Mouse (Mus musculus): ENCODE measurements around the gene Sspo. TPM values are rescaled to one million over a fixed set of nuclear protein-coding genes. Genes with fewer than 3 reads are reported as not detected.

Sspo gene
- polyA plus RNA-seq, 1 experiment, result 0.13 TPM

- Histone ChIP-seq H3ac (ENCODE audit: control insufficient read depth, insufficient read length, low read depth) (no peak overlapping the region), H3K79me2 (ENCODE audit: control insufficient read depth, insufficient read depth) (no peaks in the 10 kb centered on the region), H3K36me3 (ENCODE audit: control insufficient read depth, insufficient read depth) (no peaks in the 10 kb centered on the region), H3K27me3 (ENCODE audit: control insufficient read depth, insufficient read depth, insufficient read length) (peaks cover 6% of the 10 kb centered on the region), H3K79me3 (ENCODE audit: low read depth) (no peaks in the 10 kb centered on the region), H3K4me3 (ENCODE audit: insufficient read depth, poor library complexity, severe bottlenecking) (no peak overlapping the region)
- TF ChIP-seq MYOD1 (IDR thresholded peaks at IDR 0.05; ENCODE audit: control insufficient read depth, insufficient read length, low read depth) (no peak), MYOG (IDR thresholded peaks at IDR 0.05; ENCODE audit: control insufficient read depth, extremely low read depth, insufficient read length) (no peak), USF1 (IDR thresholded peaks at IDR 0.05; ENCODE audit: low read depth) (no peak)
Measured at GRCm38 (mm10) chr6:48448527-48448926, 498 bp downstream of the Sspo start.

- H3K79me2 ChIP-seq (ENCODE audit: control insufficient read depth, insufficient read depth), result no peaks in the 10 kb centered on the region
- no peaks in the 10 kb centered on the region for H3K36me3 ChIP-seq (ENCODE audit: control insufficient read depth, insufficient read depth)
- peaks cover 10% of the 10 kb centered on the region for H3K27me3 ChIP-seq (ENCODE audit: control insufficient read depth, insufficient read depth, insufficient read length)
- H3K79me3 ChIP-seq (ENCODE audit: low read depth), result no peaks in the 10 kb centered on the region
- no peak for TF ChIP-seq CTCF (IDR thresholded peaks at IDR 0.05; ENCODE audit: control insufficient read depth, insufficient read depth, insufficient read length)
- TF ChIP-seq CEBPB (IDR thresholded peaks at IDR 0.05; ENCODE audit: low read depth), result no peak
- TF ChIP-seq FOSL1 (IDR thresholded peaks at IDR 0.05; ENCODE audit: insufficient read depth, low read length, poor library complexity, severe bottlenecking), result no peak
- no peak for TF ChIP-seq USF1 (IDR thresholded peaks at IDR 0.05; ENCODE audit: low read depth)
- TF ChIP-seq MYOD1 (IDR thresholded peaks at IDR 0.05; ENCODE audit: control insufficient read depth, insufficient read length, low read depth), result no peak
- TF ChIP-seq MAX (IDR thresholded peaks at IDR 0.05), result no peak
- TF ChIP-seq MYOG (IDR thresholded peaks at IDR 0.05; ENCODE audit: control insufficient read depth, extremely low read depth, insufficient read length), result no peak
- no peak overlapping the region for H3K4me3 ChIP-seq (ENCODE audit: insufficient read depth, poor library complexity, severe bottlenecking)
- no peak overlapping the region for H3ac ChIP-seq (ENCODE audit: control insufficient read depth, insufficient read length, low read depth)
Measured at GRCm38 (mm10) chr6:48452151-48452550, 4.1 kb downstream of the Sspo start.

GRCm38 (mm10) chr6:48452771-48453170, 4.7 kb downstream of the Sspo start:
- Histone ChIP-seq H3K4me3 (ENCODE audit: insufficient read depth, poor library complexity, severe bottlenecking) (no peak overlapping the region), H3K79me2 (ENCODE audit: control insufficient read depth, insufficient read depth) (no peaks in the 10 kb centered on the region), H3K79me3 (ENCODE audit: low read depth) (no peaks in the 10 kb centered on the region), H3K36me3 (ENCODE audit: control insufficient read depth, insufficient read depth) (no peaks in the 10 kb centered on the region), H3ac (ENCODE audit: control insufficient read depth, insufficient read length, low read depth) (no peak overlapping the region), H3K27me3 (ENCODE audit: control insufficient read depth, insufficient read depth, insufficient read length) (peaks cover 15% of the 10 kb centered on the region)
- no peak for TF ChIP-seq USF1 (IDR thresholded peaks at IDR 0.05; ENCODE audit: low read depth)
- TF ChIP-seq FOSL1 (IDR thresholded peaks at IDR 0.05; ENCODE audit: insufficient read depth, low read length, poor library complexity, severe bottlenecking), result no peak
- TF ChIP-seq CTCF (IDR thresholded peaks at IDR 0.05; ENCODE audit: control insufficient read depth, insufficient read depth, insufficient read length), result no peak
- TF ChIP-seq MYOD1 (IDR thresholded peaks at IDR 0.05; ENCODE audit: control insufficient read depth, insufficient read length, low read depth), result no peak
- TF ChIP-seq MAX (IDR thresholded peaks at IDR 0.05), result no peak
- TF ChIP-seq CEBPB (IDR thresholded peaks at IDR 0.05; ENCODE audit: low read depth), result no peak
- no peak for TF ChIP-seq MYOG (IDR thresholded peaks at IDR 0.05; ENCODE audit: control insufficient read depth, extremely low read depth, insufficient read length)

GRCm38 (mm10) chr6:48464966-48465679, 17.1 kb downstream of the Sspo start:
- H3K79me3 ChIP-seq (ENCODE audit: low read depth), result no peaks in the 10 kb centered on the region
- no peaks in the 10 kb centered on the region for H3K79me2 ChIP-seq (ENCODE audit: control insufficient read depth, insufficient read depth)
- H3ac ChIP-seq (ENCODE audit: control insufficient read depth, insufficient read length, low read depth), result no peak overlapping the region
- H3K36me3 ChIP-seq (ENCODE audit: control insufficient read depth, insufficient read depth), result no peaks in the 10 kb centered on the region
- peaks cover 5% of the 10 kb centered on the region for H3K27me3 ChIP-seq (ENCODE audit: control insufficient read depth, insufficient read depth, insufficient read length)
- H3K4me3 ChIP-seq (ENCODE audit: insufficient read depth, poor library complexity, severe bottlenecking), result no peak overlapping the region
- TF ChIP-seq USF1 (IDR thresholded peaks at IDR 0.05; ENCODE audit: low read depth) (no peak), MAX (IDR thresholded peaks at IDR 0.05) (no peak), CEBPB (IDR thresholded peaks at IDR 0.05; ENCODE audit: low read depth) (no peak), CTCF (IDR thresholded peaks at IDR 0.05; ENCODE audit: control insufficient read depth, insufficient read depth, insufficient read length) (no peak), MYOG (IDR thresholded peaks at IDR 0.05; ENCODE audit: control insufficient read depth, extremely low read depth, insufficient read length) (no peak), FOSL1 (IDR thresholded peaks at IDR 0.05; ENCODE audit: insufficient read depth, low read length, poor library complexity, severe bottlenecking) (no peak), MYOD1 (IDR thresholded peaks at IDR 0.05; ENCODE audit: control insufficient read depth, insufficient read length, low read depth) (no peak)

- Histone ChIP-seq H3K79me3 (ENCODE audit: low read depth) (no peaks in the 10 kb centered on the region), H3ac (ENCODE audit: control insufficient read depth, insufficient read length, low read depth) (no peak overlapping the region), H3K36me3 (ENCODE audit: control insufficient read depth, insufficient read depth) (no peaks in the 10 kb centered on the region), H3K79me2 (ENCODE audit: control insufficient read depth, insufficient read depth) (no peaks in the 10 kb centered on the region), H3K4me3 (ENCODE audit: insufficient read depth, poor library complexity, severe bottlenecking) (no peak overlapping the region), H3K27me3 (ENCODE audit: control insufficient read depth, insufficient read depth, insufficient read length) (peaks cover 3% of the 10 kb centered on the region)
- TF ChIP-seq MAX (IDR thresholded peaks at IDR 0.05) (no peak), CEBPB (IDR thresholded peaks at IDR 0.05; ENCODE audit: low read depth) (no peak), MYOG (IDR thresholded peaks at IDR 0.05; ENCODE audit: control insufficient read depth, extremely low read depth, insufficient read length) (no peak), USF1 (IDR thresholded peaks at IDR 0.05; ENCODE audit: low read depth) (no peak), FOSL1 (IDR thresholded peaks at IDR 0.05; ENCODE audit: insufficient read depth, low read length, poor library complexity, severe bottlenecking) (no peak), MYOD1 (IDR thresholded peaks at IDR 0.05; ENCODE audit: control insufficient read depth, insufficient read length, low read depth) (no peak), CTCF (IDR thresholded peaks at IDR 0.05; ENCODE audit: control insufficient read depth, insufficient read depth, insufficient read length) (no peak)
Measured at GRCm38 (mm10) chr6:48466715-48467114, 18.7 kb downstream of the Sspo start.

Data from C2C12 (cell line).